In genomic region chr4:114607873-114608272, GRCm38 (mm10) we compare ENCODE assay signal across 20 mouse cellular contexts.
"Had no signal": no experiment of that assay in that cellular context is flagged by ENCODE, and none has a peak within 500 bp of the region (broad histone marks: within the 10 kb centered on the region; RNA-seq: fewer than 3 reads in every experiment).

No protein-coding gene starts in this region.

- H3K4me2 ChIP-seq: kidney, embryonic 15.5 days; liver, embryonic 12.5 days; liver, embryonic 15.5 days; midbrain, embryonic 12.5 days; neural tube, embryonic 13.5 days; stomach, embryonic 15.5 days had no signal

- DNase-seq: kidney, adult 11 months; kidney, postnatal 10 days; left cerebral cortex, postnatal 4 days; liver; lung, adult 2 months; lung, postnatal 10 days; lung, postnatal 4 days; retina, postnatal 1 day; right cerebral cortex, postnatal 25 days; spleen, adult 18-20 months; thymus, adult 18-20 months; thymus, postnatal 36 days had no signal

- H3K9me3 ChIP-seq: kidney, embryonic 15.5 days; liver, embryonic 12.5 days; liver, embryonic 15.5 days; midbrain, embryonic 12.5 days; neural tube, embryonic 13.5 days; stomach, embryonic 15.5 days had no signal

- H3K9ac ChIP-seq: kidney, embryonic 15.5 days; liver, embryonic 12.5 days; liver, embryonic 15.5 days; midbrain, embryonic 12.5 days; neural tube, embryonic 13.5 days; stomach, embryonic 15.5 days had no signal

- H3K36me3 ChIP-seq: liver, embryonic 12.5 days; liver, embryonic 15.5 days; midbrain, embryonic 12.5 days; neural tube, embryonic 13.5 days; stomach, embryonic 15.5 days had no signal

- H3K4me1 ChIP-seq: liver, embryonic 12.5 days; liver, embryonic 15.5 days; midbrain, embryonic 12.5 days; neural tube, embryonic 13.5 days; stomach, embryonic 15.5 days had no signal

- H3K4me3 ChIP-seq: kidney, embryonic 15.5 days; liver, embryonic 12.5 days; liver, embryonic 15.5 days; midbrain, embryonic 12.5 days; myocyte; neural tube, embryonic 13.5 days; stomach, embryonic 15.5 days had no signal

- H3K27ac ChIP-seq: kidney, embryonic 15.5 days; liver, embryonic 12.5 days; liver, embryonic 15.5 days; midbrain, embryonic 12.5 days; neural tube, embryonic 13.5 days; stomach, embryonic 15.5 days had no signal

- ATAC-seq: liver, embryonic 12.5 days; midbrain, embryonic 16.5 days had no signal

- H3K27me3 ChIP-seq: liver, embryonic 12.5 days; liver, embryonic 15.5 days; midbrain, embryonic 12.5 days; neural tube, embryonic 13.5 days; stomach, embryonic 15.5 days had no signal
